Mouse (Mus musculus) megakaryocyte, embryonic 14.5 days (primary cell): ENCODE results near the gene Plce1. TPM values are rescaled to one million over a fixed set of nuclear protein-coding genes. Genes with fewer than 3 reads are reported as not detected.

ENCODE experiments used
- H3K27me3 ChIP-seq: replicated peaks from 2 replicates; pipeline ENCODE3; 2012; ENCODE audit warnings: inconsistent platforms
- H3K36me3 ChIP-seq: replicated peaks from 2 replicates; pipeline ENCODE3; 2012; ENCODE audit warnings: low read length, inconsistent platforms, mixed read lengths
- H3K4me1 ChIP-seq: 2 replicates; pipeline ENCODE4 v1.6.1; 2012; ENCODE audit warnings: inconsistent platforms
- H3K4me3 ChIP-seq: replicated peaks from 2 replicates; pipeline ENCODE3; 2012; ENCODE audit warnings: moderate library complexity, mild to moderate bottlenecking, inconsistent platforms
- H3K9me3 ChIP-seq: 2 replicates; pipeline ENCODE4 v1.6.1; 2012; ENCODE audit warnings: inconsistent platforms
- FLI1 ChIP-seq: IDR thresholded peaks from 2 replicates; pipeline ENCODE4 v1.6.1; 2012; ENCODE audit warnings: low read length, inconsistent platforms, mixed read lengths
- GATA1 ChIP-seq: IDR thresholded peaks from 3 replicates; pipeline ENCODE4 v1.6.1; 2012; ENCODE audit warnings: mixed read lengths, low read length, inconsistent platforms, borderline replicate concordance
- polyA plus RNA-seq: library from polyadenylated mRNA; stranded (reverse); fragments of >175 nt; gene quantifications from 2 replicates; pipeline ENCODE4 v1.2.3, GENCODE M21; 2012; ENCODE audit warnings: low replicate concordance; ENCODE audit not compliant: insufficient read depth

The Plce1 gene
- polyA plus RNA-seq, 1 experiment: 0.01 TPM

GRCm38 (mm10) chr19:38470257-38470893, 10.5 kb upstream of the Plce1 start:
- H3K4me3 ChIP-seq: no peak overlapping the region
- no peaks in the 10 kb centered on the region for H3K36me3 ChIP-seq
- TF ChIP-seq GATA1 (no peak), FLI1 (no peak)

GRCm38 (mm10) chr19:38475394-38475793, 5.5 kb upstream of the Plce1 start:
- Histone ChIP-seq H3K9me3 (no peaks in the 10 kb centered on the region), H3K27me3 (peaks cover 27% of the 10 kb centered on the region), H3K4me3 (no peak overlapping the region), H3K36me3 (no peaks in the 10 kb centered on the region), H3K4me1 (no peaks in the 10 kb centered on the region)
- no peak for TF ChIP-seq FLI1

More at GRCm38 (mm10) chr19:38470257-38470893, 10.5 kb upstream of the Plce1 start:
- no peaks in the 10 kb centered on the region for H3K27me3 ChIP-seq
- 0 out of 2 replicates have a peak, but pooled peaks cover 2% of the 10 kb centered on the region for H3K9me3 ChIP-seq
- H3K4me1 ChIP-seq: no peaks in the 10 kb centered on the region

DNA sequence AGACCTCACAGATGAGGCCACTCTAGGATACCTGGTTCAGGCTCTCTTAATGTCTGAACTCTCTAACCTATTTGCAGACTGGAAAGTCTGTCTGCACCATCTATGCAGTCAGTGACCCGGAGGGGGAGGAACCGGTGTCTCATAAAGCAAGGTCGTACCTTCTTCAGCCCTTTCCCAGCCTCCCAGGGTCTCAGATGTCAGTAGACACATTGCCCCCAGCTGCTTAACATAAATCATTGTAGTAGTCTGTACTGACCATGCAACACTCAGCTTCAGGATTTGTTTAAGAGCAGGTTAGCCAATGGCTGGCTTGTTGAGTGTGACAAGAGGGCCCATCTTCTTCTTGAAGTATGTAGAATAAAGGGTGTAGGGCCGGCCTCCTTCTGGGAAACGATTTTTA, 2.6 kb upstream of the Plce1 start:
- peaks cover 55% of the 10 kb centered on the region for H3K27me3 ChIP-seq
- H3K36me3 ChIP-seq: no peaks in the 10 kb centered on the region
- H3K4me3 ChIP-seq: no peak overlapping the region
- no peaks in the 10 kb centered on the region; the same call in 1 of the 2 replicates for H3K9me3 ChIP-seq
- H3K4me1 ChIP-seq: peaks cover 6% of the 10 kb centered on the region; the same call in 1 of the 2 replicates
- no peak for TF ChIP-seq GATA1
- TF ChIP-seq FLI1: no peak

- H3K9me3 ChIP-seq: no peaks in the 10 kb centered on the region; the same call in 1 of the 2 replicates
- no peak for TF ChIP-seq GATA1
- no peak for TF ChIP-seq FLI1
- peaks cover 6% of the 10 kb centered on the region; the same call in 1 of the 2 replicates for H3K4me1 ChIP-seq
- H3K27me3 ChIP-seq: peaks cover 59% of the 10 kb centered on the region
- H3K4me3 ChIP-seq: no peak overlapping the region
- no peaks in the 10 kb centered on the region for H3K36me3 ChIP-seq
Measured at GRCm38 (mm10) chr19:38478948-38479347, 2.0 kb upstream of the Plce1 start.

DNA sequence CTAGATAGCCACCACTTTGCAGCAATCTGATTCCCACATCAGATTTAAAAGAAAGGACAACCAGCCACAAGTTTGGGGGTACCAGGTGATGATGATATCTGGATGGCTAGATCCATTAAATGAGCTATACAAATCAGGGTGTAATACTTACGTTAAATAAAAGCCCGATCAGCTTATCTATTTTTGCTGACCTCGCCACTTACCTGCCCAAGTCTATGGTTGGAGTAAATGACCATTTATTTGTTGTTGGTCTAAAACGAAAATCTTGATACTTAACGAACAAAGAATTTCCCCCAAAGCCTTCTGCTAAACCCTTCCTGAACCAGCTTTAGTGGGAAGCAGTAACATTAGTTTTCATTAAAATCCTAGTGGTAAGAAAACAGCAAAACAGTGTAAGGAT, 1.4 kb upstream of the Plce1 start:
- Histone ChIP-seq H3K27me3 (peaks cover 59% of the 10 kb centered on the region), H3K9me3 (no peaks in the 10 kb centered on the region; the same call in 1 of the 2 replicates), H3K4me3 (no peak overlapping the region), H3K4me1 (peaks cover 6% of the 10 kb centered on the region; the same call in 1 of the 2 replicates), H3K36me3 (no peaks in the 10 kb centered on the region)
- TF ChIP-seq FLI1 (no peak), GATA1 (no peak)

GRCm38 (mm10) chr19:38480156-38480720, 671 bp upstream of the Plce1 start:
- no peaks in the 10 kb centered on the region for H3K36me3 ChIP-seq
- no peak overlapping the region for H3K4me3 ChIP-seq
- no peaks in the 10 kb centered on the region; the same call in 1 of the 2 replicates for H3K9me3 ChIP-seq
- peaks cover 60% of the 10 kb centered on the region for H3K27me3 ChIP-seq
- H3K4me1 ChIP-seq: peaks cover 6% of the 10 kb centered on the region; the same call in 1 of the 2 replicates
- TF ChIP-seq GATA1 (no peak), FLI1 (no peak)

DNA sequence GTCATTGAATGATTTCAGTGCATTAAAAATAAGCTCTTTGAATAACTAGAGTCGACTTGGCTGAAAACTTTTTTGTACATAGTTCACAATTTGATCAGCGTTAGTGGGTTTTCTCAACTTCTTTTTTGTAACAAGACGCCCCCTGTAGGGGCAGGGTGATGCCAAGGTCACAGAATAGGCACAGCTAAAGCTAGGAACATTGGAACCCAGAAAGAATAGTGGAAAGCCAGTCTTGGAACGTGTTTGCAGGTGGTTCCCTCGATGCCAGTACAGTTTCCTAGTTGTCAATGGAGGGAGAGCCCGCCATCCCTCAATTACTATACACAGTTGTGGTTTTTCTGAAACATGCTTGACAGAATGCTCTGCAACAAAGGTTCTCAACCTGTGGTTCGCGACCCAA, 997 bp downstream of the Plce1 start:
- Histone ChIP-seq H3K36me3 (no peaks in the 10 kb centered on the region), H3K4me3 (no peak overlapping the region), H3K4me1 (peaks cover 6% of the 10 kb centered on the region; the same call in 1 of the 2 replicates), H3K27me3 (peaks cover 64% of the 10 kb centered on the region), H3K9me3 (no peaks in the 10 kb centered on the region; the same call in 1 of the 2 replicates)
- no peak for TF ChIP-seq FLI1

GRCm38 (mm10) chr19:38482406-38483181, 1.7 kb downstream of the Plce1 start:
- Histone ChIP-seq H3K4me1 (peaks cover 6% of the 10 kb centered on the region; the same call in 1 of the 2 replicates), H3K27me3 (peaks cover 60% of the 10 kb centered on the region), H3K9me3 (peaks cover 3% of the 10 kb centered on the region; the same call in 1 of the 2 replicates), H3K36me3 (no peaks in the 10 kb centered on the region), H3K4me3 (no peak overlapping the region)
- TF ChIP-seq GATA1: no peak
- no peak for TF ChIP-seq FLI1

- peaks cover 31% of the 10 kb centered on the region for H3K27me3 ChIP-seq
- peaks cover 6% of the 10 kb centered on the region; the same call in 1 of the 2 replicates for H3K4me1 ChIP-seq
- H3K36me3 ChIP-seq: no peaks in the 10 kb centered on the region
- TF ChIP-seq GATA1 (no peak), FLI1 (no peak)
- H3K4me3 ChIP-seq: no peak overlapping the region
- H3K9me3 ChIP-seq: peaks cover 10% of the 10 kb centered on the region
Measured at GRCm38 (mm10) chr19:38485779-38486555, 5.1 kb downstream of the Plce1 start.
